Mouse (Mus musculus) cerebellum, adult 9-10 months (tissue): ENCODE measurements around the gene Mcrip2.

Source experiments
- DNase-seq: peaks from one replicate; pipeline ENCODE4 v3.0.0; 2022

Mcrip2 gene

DNA sequence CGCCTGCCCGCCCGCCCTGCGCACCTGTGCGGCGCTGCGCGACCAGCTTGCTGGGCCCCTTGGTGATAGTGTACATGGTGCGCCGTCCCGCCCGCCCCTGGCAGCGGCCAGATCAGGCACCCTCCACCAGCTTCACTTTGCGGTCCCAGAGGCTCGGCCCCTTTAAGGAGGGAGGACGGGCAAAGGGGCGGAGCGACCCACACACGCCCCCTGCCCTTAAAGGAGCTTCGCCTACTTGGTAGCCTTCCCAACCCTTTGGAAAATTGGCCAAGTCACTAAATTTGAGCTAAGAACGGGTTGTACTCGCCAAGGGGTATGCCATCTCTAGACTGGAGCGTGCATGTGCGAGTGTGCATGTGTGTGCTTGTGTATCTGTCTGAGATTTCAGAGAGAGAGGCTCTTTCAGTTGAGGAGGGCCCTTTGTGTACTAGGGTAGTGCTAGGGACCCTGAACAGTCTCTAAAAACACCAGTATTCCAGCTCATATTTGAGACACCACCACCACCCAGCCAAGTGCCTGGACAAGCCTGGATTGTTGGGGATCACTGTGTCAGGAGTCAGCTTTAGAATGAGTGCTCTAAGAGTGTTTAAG, at the start of gene Mcrip2:
TSS of gene Mcrip2 (minus strand) at position 164 of the 591 bp plus-strand sequence.
- peak; percentile 85 for DNase-seq

- DNase-seq: peak; percentile 59
These were observed 49.6 kb upstream of the Mcrip2 start for GRCm38 (mm10) chr17:25918037-25918750.

GRCm38 (mm10) chr17:25916931-25917647, 48.5 kb upstream of the Mcrip2 start:
- peak; percentile 57 for DNase-seq

DNA sequence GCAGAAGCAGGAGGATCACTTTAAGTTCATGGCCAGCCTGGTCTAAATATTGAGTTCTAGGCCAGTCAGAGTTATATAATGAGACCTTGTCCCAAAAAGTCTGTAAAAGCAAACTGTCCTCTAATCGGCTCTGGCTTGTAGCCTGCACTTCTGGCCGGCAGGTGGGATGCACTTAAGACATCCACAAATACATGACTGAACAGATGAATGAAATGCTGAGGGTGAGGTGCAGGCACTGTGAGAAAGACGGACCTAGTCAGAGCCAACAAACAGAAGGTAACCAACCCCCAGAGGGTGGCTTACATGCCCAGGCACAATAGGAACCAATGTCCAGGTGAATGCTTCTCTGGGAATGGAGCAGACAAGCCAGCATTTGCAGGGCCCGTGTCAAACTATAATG, 45.7 kb upstream of the Mcrip2 start:
- DNase-seq: peak; percentile 63

DNA sequence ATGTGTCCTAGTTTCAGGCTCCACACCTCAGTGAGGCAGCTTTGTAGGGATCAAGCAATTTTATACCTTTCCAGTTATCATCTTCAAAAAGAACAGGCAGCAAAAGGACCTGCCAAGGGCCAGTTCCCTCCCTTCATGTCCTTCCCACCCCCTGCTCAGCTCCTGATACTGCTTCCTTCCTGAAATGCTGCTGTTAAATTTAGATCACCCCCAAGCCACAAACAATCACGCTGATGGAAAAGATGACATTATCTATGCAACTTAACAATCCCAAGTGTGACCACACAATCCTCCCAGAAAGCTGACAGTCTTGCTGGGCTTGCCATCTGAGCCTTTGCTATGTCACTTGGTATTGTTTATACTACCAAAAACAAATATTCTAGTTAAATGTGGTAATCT, 45.3 kb upstream of the Mcrip2 start:
- DNase-seq: no peak

DNA sequence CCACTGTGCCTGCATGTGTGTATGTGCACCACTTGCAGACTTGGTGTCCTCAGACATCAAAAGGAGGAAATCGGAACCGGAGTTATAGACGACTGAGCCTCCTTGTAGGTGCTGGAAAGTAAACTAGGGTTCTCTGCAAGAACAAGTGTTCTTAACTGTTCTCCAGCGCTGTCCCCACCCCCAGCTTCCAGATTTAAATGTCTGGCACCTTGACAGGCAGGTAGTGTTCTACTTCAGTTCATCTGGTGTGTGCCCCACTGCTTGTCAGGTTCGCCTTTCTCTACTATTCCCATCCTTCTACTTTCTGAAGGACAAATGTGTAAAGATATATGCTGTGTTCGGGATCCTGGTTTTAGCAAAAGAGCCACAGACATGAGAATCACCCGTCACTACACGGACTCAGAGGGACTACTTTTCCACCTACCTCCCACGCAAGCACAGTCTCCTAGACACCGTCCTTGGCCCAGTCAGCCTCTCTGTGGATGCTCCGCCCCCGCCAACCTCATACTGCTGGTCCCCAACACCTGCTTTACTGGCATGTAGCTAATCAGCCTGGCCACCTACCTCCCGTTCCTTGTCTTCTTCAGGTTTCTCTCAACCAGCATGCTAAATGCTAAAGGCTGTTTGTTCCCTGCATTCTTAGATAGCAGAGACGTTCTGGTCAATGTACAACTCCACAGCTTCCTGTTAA, 44.8 kb upstream of the Mcrip2 start:
- peak; percentile 85 for DNase-seq

DNA sequence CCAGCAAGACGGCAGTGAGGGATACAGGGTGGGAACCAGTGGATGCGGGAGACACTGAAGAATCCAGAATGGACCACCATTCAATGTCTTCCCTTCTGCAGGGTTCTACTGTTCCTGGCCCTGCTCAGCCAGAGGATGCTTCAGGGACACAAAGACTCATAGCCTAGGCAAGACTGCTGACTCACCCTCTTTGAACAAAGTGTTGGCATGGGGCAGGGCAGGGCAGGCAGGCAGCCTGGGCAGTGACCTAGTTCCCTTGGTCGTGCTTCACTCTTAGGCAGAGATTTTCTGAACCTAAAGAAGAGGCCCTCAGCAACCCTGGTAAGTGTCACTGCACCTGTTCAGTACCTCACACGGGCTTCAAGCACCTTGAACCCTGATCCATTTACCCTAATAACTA, 43.3 kb upstream of the Mcrip2 start:
- DNase-seq: peak; percentile 86

GRCm38 (mm10) chr17:25907640-25908039, 39.1 kb upstream of the Mcrip2 start:
- no peak for DNase-seq

GRCm38 (mm10) chr17:25903061-25903460, 34.5 kb upstream of the Mcrip2 start:
- DNase-seq: no peak

- DNase-seq: no peak
These were observed 31.6 kb upstream of the Mcrip2 start for GRCm38 (mm10) chr17:25900193-25900592.

GRCm38 (mm10) chr17:25895891-25896290, 27.3 kb upstream of the Mcrip2 start:
- DNase-seq: no peak

DNA sequence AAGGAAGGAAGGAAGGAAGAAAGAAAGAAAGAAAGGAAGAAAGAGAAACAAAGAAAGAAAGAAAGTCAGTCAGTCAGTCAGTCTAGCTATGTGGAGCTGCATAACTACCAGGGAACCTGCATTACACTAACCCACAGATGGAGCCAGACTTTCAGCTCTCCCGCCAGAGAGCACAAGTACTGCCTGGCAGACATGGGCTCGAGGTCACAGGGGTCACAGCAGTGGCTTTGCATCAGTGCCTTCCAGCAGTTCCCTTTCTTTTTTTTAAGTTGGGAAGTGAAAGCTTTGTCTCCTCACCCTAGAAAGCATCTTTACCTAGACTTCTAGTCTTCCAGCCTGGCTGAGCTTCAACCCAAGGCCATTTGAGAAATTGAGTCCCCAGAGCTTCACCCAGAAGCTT, 26.9 kb upstream of the Mcrip2 start:
- DNase-seq: no peak

GRCm38 (mm10) chr17:25893975-25894617, 25.5 kb upstream of the Mcrip2 start:
- DNase-seq: peak; percentile 84

GRCm38 (mm10) chr17:25888837-25889236, 20.3 kb upstream of the Mcrip2 start:
- no peak for DNase-seq

GRCm38 (mm10) chr17:25887467-25887866, 18.9 kb upstream of the Mcrip2 start:
- DNase-seq: no peak

GRCm38 (mm10) chr17:25886806-25887205, 18.2 kb upstream of the Mcrip2 start:
- no peak for DNase-seq

DNA sequence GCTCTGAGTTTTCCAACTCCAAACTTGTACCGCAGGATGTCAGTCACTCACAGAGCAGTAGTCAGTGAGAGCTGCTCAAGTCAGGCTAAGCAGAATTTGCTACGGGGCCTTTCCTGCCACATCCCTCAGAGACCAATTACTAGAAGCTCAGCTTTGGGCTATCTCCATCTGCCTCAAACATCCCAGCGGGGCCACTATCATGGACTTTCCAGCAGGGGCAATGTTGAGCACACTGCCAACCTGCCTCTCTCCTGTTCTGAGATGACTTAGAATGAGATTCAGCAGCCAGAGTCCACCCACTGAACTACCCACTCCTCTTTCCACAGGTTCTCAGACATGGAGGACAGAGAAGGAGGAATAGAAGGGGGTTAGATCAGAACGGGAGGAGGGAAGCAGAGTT, 17.1 kb upstream of the Mcrip2 start:
- no peak for DNase-seq

GRCm38 (mm10) chr17:25883824-25884223, 15.3 kb upstream of the Mcrip2 start:
- DNase-seq: no peak

GRCm38 (mm10) chr17:25883268-25883667, 14.7 kb upstream of the Mcrip2 start:
- no peak for DNase-seq

DNA sequence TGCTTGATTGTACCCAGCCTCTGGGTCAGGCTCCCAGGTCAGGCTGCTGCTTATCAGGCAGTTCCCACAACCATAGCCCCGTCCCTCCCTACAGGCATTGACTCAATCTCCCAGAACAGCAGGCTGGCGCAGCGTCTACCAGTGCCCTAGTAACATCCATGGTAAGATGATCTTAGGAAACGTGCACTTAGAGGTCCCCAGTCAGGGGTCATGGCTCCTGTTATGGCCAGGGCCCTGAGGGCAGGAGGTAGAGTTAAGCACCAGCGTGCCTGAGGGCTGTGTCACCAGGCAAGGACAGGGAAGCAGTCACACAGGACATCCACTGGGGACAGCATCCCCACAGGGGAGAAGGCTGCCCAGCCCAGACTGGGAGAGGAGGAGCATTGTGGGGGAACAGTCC, 13.7 kb upstream of the Mcrip2 start:
- DNase-seq: no peak

- DNase-seq: no peak
These were observed 13.1 kb upstream of the Mcrip2 start for GRCm38 (mm10) chr17:25881691-25882090.

GRCm38 (mm10) chr17:25880913-25881641, 12.5 kb upstream of the Mcrip2 start:
- no peak for DNase-seq
